Mouse (Mus musculus) G1E (cell line): Measurements from ENCODE around the gene Sdsl. TPM values are rescaled to one million over a fixed set of nuclear protein-coding genes. Genes with fewer than 3 reads are reported as not detected.

Source experiments
- ATAC-seq: 2 replicates; pipeline ENCODE4 v1.8.0; 2016; ENCODE audit warnings: mild to moderate bottlenecking; ENCODE audit not compliant: insufficient number of reproducible peaks, poor library complexity, low FRiP score, severe bottlenecking; ENCODE audit errors: extremely low read depth
- DNase-seq: peaks from one replicate; pipeline ENCODE4 v3.0.0; 2012; ENCODE audit warnings: low spot score
- H3K27me3 ChIP-seq: 2 replicates; pipeline ENCODE4 v1.6.1; 2012; ENCODE audit warnings: mild to moderate bottlenecking, low read length, inconsistent platforms; ENCODE audit not compliant: insufficient read depth
- H3K36me3 ChIP-seq: replicated peaks from 2 replicates; pipeline ENCODE3; 2012; ENCODE audit warnings: mild to moderate bottlenecking, inconsistent platforms
- H3K4me1 ChIP-seq: 2 replicates; pipeline ENCODE4 v1.6.1; 2012; ENCODE audit warnings: low read depth, low read length, inconsistent platforms, mixed read lengths; ENCODE audit not compliant: insufficient read depth
- H3K4me3 ChIP-seq: 2 replicates; pipeline ENCODE4 v1.5.1; 2012; ENCODE audit warnings: low read depth, mild to moderate bottlenecking, inconsistent platforms, low read length, moderate library complexity, mixed read lengths
- H3K9me3 ChIP-seq: replicated peaks from 2 replicates; pipeline ENCODE4 v1.6.1; 2012; ENCODE audit warnings: inconsistent platforms
- CTCF ChIP-seq: IDR thresholded peaks from 2 replicates; pipeline ENCODE4 v1.5.1; 2012; ENCODE audit warnings: low read depth, low read length, inconsistent platforms, mixed read lengths
- GATA1 ChIP-seq: IDR thresholded peaks from 2 replicates; pipeline ENCODE4 v1.6.1; 2012; ENCODE audit warnings: borderline replicate concordance, low read length, inconsistent platforms, mixed read lengths
- GATA2 ChIP-seq: IDR thresholded peaks from 2 replicates; pipeline ENCODE4 v1.6.1; 2012; ENCODE audit warnings: low read depth, low read length, inconsistent platforms, borderline replicate concordance
- POLR2AphosphoS5 ChIP-seq: IDR thresholded peaks from 2 replicates; pipeline ENCODE4 v1.6.1; 2012; ENCODE audit warnings: low read depth, low read length, inconsistent platforms; ENCODE audit not compliant: insufficient replicate concordance
- TAL1 ChIP-seq: conservative IDR thresholded peaks from 2 replicates; pipeline ENCODE4 v1.6.1; 2012; ENCODE audit warnings: low read depth, low read length, inconsistent platforms, mixed read lengths
- polyA plus RNA-seq: library from polyadenylated mRNA; stranded (reverse); fragments of >175 nt; gene quantifications from 2 replicates; pipeline ENCODE4 v1.2.3, GENCODE M21; 2012
- total RNA-seq, 2 experiments: library from RNA; stranded (forward) in 1 of 2; stranded (reverse) in 1 of 2; fragments of 200-1000 nt in 1 of 2; fragments of >200 nt in 1 of 2; fragmentation: Nextera tagmentation in 1 of 2; gene quantifications; 2 replicates each; pipeline ENCODE4 v1.2.3; 2014 to 2017

Sdsl gene
- total and polyA plus RNA-seq, 3 experiments: 0.98 to 1.6 TPM; not detected in 1

DNA sequence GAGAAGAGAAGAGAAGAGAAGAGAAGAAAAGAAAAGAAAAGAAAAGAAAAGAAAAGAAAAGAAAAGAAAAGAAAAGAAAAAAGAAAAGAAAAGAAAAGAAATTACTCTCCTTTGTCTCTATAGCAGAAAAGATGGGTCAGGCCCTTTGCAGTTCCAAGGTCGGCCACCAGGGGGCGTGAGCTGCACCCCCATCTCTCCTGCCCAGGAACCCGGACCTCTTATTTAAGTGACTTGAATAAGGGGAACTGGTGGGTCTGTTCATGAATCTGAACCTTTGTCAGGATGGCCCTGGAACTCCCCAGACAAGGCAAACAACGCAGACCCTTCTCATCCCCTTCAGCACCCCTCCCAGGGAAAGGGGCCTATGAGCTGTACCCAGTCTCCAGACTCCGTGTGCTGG, 7.5 kb downstream of the Sdsl start:
- DNase-seq (peak; percentile 62), ATAC-seq (no peak)
- H3K27me3 ChIP-seq: peaks cover 13% of the 10 kb centered on the region; the same call in 1 of the 2 replicates

DNA sequence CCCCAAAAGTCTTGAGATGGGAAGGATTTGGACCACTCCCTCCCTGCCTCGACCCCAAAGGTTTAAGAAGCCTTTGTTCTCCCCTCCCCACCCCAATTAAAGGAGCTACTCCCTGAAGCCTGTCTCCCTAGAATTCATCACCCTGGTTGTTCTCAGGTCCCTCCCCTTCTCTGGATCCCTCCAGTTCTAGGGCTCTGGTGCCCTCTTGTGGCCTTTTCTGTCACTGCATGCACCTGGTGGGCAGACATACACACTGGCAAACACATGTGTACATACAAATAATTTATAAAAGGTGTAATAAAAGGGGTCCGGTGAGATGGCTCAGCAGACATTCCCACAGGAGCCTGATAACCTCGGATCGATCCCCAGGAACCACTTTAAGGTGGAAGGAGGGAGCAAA, 8.3 kb downstream of the Sdsl start:
- Histone ChIP-seq H3K4me3 (no peak overlapping the region), H3K36me3 (no peaks in the 10 kb centered on the region), H3K27me3 (peaks cover 17% of the 10 kb centered on the region; the same call in 1 of the 2 replicates), H3K4me1 (peaks cover 3% of the 10 kb centered on the region; the same call in 1 of the 2 replicates), H3K9me3 (peaks cover 3% of the 10 kb centered on the region; the same call in 1 of the 2 replicates)
- TF ChIP-seq CTCF (peak; percentile 60), POLR2AphosphoS5 (no peak)
- ATAC-seq (no peak), DNase-seq (no peak)

More for the DNA sequence above, 7.5 kb downstream of the Sdsl start:
- H3K36me3 ChIP-seq: no peaks in the 10 kb centered on the region
- no peak overlapping the region for H3K4me3 ChIP-seq
- 0 out of 2 replicates have a peak, but pooled peaks cover 2% of the 10 kb centered on the region for H3K4me1 ChIP-seq
- no peak for TF ChIP-seq POLR2AphosphoS5
- TF ChIP-seq GATA1: no peak
- TF ChIP-seq TAL1: no peak
- peak; percentile 92 for TF ChIP-seq CTCF
- H3K9me3 ChIP-seq: peaks cover 3% of the 10 kb centered on the region; the same call in 1 of the 2 replicates

DNA sequence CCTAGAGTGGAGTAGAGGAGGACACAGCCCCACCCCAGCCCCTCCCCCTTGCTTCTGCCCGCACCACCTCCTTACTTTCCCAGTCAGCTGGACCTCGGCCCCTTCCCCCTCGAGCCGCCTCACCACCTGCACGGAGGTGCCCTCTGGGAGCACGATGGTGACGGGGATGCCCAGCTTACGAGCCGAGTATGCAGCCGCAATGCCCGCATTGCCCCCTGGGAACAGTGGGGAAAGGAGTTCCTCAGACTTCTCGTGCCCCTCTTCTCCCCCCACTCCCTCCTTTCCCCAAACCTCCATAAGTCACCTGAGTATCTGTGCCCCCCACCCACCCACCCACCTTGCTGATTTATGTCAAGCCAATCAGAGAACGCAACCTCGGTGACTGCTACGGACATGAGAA, 10.7 kb downstream of the Sdsl start:
- ATAC-seq: no peak
- H3K27me3 ChIP-seq: peaks cover 15% of the 10 kb centered on the region; the same call in 1 of the 2 replicates
- no peak for TF ChIP-seq GATA2
- TF ChIP-seq TAL1: no peak
- no peak for TF ChIP-seq POLR2AphosphoS5
- TF ChIP-seq GATA1: no peak
- no peak for TF ChIP-seq CTCF
- peaks cover 1% of the 10 kb centered on the region for H3K36me3 ChIP-seq
- H3K4me1 ChIP-seq: peaks cover 11% of the 10 kb centered on the region
- DNase-seq: no peak
- peaks cover 3% of the 10 kb centered on the region; the same call in 1 of the 2 replicates for H3K9me3 ChIP-seq
- H3K4me3 ChIP-seq: no peak overlapping the region

DNA sequence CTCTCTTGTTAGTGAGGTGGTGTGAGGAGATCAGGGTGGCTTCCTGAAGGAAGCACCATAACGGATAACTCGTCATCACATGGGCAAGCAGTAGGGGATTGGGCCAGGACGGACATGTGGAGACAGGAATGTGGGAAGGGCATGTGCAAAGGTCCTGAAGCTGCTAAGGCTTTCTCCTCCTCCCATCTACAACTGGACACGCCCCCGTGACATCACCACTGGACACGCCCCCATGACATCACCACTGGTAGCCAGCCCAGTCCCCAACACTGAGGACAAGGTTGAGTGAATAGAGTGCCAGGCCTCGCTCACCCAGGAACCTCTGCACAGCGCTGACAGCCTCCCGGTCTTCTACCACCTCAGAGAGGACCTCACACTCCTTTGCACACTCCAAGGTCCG, 13.5 kb downstream of the Sdsl start:
- Histone ChIP-seq H3K4me3 (no peak overlapping the region), H3K4me1 (peaks cover 30% of the 10 kb centered on the region), H3K36me3 (peaks cover 1% of the 10 kb centered on the region), H3K9me3 (peaks cover under 1% of the 10 kb centered on the region; the same call in 1 of the 2 replicates), H3K27me3 (peaks cover 21% of the 10 kb centered on the region)
- DNase-seq (no peak), ATAC-seq (no peak)
- no peak for TF ChIP-seq TAL1
- no peak for TF ChIP-seq CTCF
- no peak for TF ChIP-seq GATA1
- TF ChIP-seq GATA2: no peak
- no peak for TF ChIP-seq POLR2AphosphoS5

DNA sequence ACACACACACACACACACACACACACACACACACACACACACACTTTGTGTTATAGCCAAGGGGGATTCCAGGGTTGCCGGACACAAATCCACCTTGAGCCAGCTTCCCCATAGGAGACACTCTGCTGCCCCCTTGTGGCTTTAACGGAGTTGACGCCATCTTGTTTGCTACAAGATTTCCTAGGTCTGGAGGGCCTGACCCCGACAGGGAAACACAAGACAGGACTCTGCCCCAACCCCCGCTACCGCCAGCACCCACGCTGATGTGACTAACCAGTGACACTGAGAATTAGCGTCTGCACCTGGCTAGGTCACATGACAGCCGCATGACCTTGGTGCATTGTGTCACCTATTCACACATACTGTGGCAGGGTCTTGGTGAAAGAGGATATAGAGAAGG, 15.0 kb downstream of the Sdsl start:
- H3K4me1 ChIP-seq: peaks cover 30% of the 10 kb centered on the region
- peaks cover 1% of the 10 kb centered on the region for H3K36me3 ChIP-seq
- H3K9me3 ChIP-seq: no peaks in the 10 kb centered on the region
- peaks cover 21% of the 10 kb centered on the region for H3K27me3 ChIP-seq
- TF ChIP-seq POLR2AphosphoS5 (no peak), CTCF (peak; percentile 64; the same call in 1 of the 2 replicates), GATA1 (no peak), GATA2 (no peak), TAL1 (no peak)
- no peak overlapping the region for H3K4me3 ChIP-seq
- DNase-seq: peak; percentile 70
- no peak for ATAC-seq

DNA sequence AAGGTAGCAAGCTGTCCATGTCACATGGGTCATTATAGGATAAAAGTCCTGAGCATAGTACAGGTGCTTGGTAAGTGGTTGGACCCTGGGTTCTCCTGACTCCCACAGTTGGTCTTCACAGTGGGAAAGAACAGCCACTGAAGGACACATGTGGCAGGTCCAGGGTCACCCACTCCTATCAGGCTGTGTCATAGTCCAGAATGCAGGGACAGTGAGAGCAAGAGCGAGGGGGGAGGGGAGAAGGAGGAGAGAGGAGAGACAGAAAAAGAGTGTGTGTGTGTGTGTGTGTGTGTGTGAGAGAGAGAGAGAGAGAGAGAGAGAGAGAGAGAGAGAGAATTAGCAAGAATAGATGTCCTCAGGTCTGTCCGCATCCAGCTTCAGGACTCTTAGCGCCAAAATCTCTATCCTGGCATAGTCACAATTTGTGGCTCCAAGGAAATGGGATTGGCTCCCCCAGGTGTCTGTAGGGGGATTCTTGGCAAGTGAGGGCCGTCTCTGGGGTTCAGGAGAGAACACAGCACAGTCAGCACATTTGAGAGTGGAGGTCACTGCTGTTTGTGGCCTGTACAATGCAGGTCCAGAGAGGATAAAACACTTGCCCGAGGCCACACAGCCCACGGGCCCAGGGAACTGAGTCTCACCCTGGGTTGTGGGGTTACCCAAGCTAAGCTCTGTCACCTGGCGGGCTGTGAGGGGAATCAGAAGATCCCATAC, 15.6 kb downstream of the Sdsl start:
- ATAC-seq: no peak
- no peaks in the 10 kb centered on the region for H3K9me3 ChIP-seq
- no peak overlapping the region for H3K4me3 ChIP-seq
- peaks cover 21% of the 10 kb centered on the region for H3K27me3 ChIP-seq
- peaks cover 1% of the 10 kb centered on the region for H3K36me3 ChIP-seq
- no peak for DNase-seq
- no peak for TF ChIP-seq CTCF
- no peak for TF ChIP-seq GATA1
- TF ChIP-seq TAL1: no peak
- no peak for TF ChIP-seq GATA2
- TF ChIP-seq POLR2AphosphoS5: no peak
- H3K4me1 ChIP-seq: peaks cover 30% of the 10 kb centered on the region
